Mouse (Mus musculus): ENCODE data around the gene Cpa2.

Gene Cpa2

DNA sequence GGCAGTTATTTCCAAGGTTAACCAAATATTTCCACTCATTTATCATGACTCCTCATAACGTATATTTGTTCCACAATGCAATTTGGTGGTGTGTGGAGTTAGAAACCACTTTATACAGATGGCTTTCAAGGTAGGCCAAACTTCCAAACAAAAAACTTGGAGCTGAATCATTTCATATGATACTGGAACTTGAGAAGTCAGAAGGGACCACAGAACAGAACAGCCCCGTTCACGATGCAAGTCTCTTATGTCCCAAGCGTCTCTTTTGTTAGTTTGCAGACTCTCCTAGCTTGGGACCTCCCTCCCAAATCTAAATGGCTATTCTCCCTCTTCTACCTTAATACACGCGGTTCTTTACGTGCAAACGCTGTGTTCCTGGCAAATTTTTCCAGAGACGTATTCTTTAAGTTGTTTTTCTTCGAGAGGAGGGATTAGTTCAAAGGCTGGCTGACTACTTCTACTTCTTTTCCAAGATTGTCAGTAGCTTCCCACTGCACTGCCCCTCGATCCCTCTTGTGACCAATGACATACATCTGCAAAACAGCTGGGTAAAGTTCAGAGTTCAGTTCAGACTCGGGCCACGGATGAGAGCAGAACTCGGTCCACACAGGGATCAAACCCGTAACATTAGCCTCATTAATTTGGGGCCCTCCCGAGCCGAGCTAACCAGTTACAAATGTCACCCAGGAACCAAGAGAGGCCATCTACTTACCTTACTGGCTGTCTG lies 35.3 kb downstream of the Cpa2 start:
- peak; percentile 52 for DNase-seq (ENCODE audit: low spot score)

DNA sequence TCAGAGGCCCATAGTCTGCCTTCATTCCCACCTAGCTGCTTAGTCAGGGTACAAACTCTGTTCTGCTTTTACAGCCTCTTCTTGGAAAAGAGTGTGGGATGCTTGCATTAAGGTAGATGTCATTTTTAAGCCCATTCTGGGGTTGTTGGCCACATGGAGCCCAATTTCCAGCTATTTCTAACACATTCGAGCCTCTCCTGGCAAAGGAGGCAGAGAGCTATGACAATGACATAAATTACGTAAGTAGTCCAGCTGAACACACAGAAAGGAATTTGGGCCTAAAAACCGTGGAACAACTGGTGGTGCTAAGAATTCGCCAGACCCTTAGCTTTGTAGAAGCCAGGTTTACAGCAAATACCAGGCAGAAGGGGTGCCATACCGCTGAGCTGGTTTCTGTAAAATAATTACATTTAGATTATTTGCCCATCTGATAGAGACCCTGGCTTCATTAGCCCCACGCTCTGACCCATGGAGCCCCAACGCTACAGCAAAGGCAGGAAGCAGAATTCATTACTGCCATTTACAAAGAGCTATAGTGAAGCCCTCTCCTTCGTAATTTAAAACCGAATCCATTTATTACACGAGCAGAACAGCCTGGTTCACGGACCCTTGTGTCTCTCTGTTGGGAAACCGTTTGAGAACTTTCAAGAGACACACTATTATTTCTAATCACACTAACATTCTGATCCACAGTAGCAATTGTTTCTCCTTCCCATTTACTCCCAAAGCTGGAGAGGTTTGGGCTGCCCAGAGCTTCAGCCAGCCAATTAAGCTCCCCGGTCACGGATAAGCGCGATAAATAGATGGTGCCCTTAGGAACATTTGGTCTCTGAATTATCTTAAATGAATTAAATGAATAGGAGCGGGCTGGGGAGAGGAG lies 38.8 kb downstream of the Cpa2 start:
- no peak for DNase-seq (ENCODE audit: low spot score)

DNA sequence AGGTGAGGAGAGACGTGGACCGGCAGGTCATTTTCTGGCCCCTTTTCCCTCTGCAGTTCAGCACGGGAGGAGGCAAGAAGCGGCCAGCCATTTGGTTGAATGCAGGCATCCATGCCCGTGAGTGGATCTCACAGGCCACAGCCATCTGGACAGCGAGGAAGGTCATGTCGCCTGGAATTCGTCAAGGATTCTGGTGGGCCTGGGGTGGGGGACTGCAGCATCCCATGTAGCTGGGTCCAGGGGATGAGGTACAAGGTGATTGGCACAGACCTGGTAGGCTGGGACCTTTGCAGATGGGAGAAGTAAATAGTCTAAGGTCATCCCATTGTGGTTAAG lies 39.4 kb downstream of the Cpa2 start:
- peak; percentile 27 for DNase-seq (ENCODE audit: low spot score)

DNA sequence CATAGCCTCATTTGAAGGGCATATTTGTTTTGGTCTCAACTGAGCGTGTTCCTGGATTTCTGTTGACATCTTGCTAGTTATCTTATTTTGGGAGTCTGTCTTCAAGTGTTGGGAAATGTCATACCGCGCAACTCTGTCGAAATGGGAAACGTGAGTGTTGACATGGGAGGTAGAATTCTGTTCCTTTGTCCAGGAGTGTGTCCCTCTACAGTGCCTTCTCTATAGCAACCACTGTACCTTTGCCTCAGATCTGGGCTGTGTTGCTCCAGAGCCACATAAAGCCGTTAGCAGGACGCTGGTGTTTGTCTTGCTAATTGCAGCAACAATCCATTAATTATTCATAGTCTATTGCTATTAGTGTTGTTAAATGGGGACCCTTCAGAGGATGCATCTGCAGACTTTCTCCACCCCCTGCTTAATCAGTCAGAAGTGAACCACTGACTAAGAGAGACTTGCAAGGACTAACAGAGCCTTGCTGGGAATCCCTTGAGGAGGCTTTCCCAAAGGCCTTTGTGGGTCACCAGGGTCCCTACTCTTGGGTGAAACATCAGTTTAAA lies 45.6 kb downstream of the Cpa2 start:
- DNase-seq (ENCODE audit: low spot score) = no peak

DNA sequence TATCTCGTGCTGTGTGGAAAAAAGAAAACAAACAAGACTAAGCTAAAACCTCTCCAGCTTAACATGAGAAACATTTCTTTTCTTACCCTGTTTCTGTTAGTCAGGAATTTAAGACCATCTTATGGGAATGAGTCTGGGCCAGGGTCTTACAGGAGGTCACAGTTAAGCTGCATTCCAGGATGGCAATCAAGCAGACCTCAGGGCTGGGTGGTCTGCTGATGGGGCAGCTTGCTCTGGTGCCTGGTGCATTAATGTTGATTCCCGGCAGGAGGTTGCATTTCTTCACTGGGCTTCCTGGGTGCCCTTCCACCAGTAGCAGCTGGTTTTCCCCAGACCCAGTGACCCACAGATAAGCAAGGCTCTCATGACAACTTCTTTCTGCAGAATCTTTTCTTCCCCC lies 48.4 kb downstream of the Cpa2 start:
- peak; percentile 68 for DNase-seq (ENCODE audit: low spot score)

DNA sequence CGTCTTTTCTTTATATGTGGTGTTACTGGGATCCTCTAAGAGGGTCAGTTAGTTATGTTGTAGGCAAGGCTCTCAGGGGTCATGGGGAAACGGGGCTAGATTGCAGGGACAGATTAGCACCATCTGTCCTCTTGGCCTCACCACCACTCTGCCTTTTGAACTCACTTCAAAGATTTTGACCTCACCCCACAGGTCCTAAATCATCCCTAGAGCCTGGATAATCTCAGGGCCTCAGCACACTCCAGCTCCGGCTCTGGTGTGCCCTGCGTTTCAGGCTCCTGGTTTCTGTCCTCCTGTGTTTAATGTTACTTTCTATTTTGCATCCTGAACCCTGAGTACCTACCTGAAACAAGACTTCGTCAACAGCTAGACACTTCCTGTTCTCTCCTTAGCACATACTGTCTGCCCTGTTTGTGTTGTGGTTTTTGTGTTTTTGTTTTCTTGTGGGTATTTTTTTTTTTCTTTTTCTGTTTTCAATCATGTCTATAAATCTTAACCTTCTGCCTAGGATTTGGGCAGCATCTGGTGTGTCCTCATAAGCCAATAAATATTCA lies 50.5 kb downstream of the Cpa2 start:
- DNase-seq (ENCODE audit: low spot score) = peak; percentile 69

DNA sequence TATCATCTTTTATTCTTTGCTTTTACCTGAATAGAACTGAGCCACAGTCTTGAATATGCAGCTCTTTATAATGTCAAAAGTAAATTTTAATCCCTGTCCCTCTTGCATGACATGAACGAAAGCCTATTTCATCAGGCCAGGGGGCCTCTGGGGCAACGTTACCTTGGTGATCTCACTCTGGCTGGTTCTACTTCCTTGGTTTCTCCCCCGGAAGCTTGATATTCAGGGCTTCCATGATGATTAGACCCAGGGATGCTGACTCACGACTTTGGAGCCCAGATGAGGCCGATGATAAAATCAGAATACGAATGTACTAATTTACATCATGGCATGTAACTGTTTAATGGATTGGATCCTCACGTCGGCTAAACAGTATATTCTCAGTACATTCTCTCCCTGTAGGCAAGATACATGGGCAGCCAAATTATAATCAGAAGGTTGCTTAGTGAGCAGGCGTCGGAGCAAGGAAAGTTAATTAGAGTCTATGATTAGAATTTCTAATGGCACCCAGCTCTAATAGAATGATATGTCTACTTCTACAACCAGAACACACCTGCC lies 51.1 kb downstream of the Cpa2 start:
- no peak for DNase-seq (ENCODE audit: low spot score)

DNA sequence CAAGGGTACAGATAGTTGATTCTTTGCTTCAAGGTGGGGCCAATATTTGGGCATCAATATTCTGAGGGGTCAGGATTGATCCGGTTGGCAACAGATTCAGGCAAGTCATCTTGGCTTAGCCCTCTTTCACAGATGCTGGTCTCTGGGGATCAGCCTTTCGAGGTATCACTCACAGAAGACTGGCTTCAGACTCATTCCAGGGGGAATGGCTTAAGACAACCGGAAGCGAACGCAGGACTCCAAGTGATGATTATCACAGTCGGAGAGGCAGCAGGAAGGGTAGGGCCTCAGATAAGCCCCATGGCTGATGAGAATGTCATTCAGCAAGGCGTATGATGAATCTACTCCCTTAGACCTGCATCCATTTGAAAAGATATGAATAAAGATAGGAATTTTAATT lies 53.0 kb downstream of the Cpa2 start:
- DNase-seq (ENCODE audit: low spot score) = no peak

DNA sequence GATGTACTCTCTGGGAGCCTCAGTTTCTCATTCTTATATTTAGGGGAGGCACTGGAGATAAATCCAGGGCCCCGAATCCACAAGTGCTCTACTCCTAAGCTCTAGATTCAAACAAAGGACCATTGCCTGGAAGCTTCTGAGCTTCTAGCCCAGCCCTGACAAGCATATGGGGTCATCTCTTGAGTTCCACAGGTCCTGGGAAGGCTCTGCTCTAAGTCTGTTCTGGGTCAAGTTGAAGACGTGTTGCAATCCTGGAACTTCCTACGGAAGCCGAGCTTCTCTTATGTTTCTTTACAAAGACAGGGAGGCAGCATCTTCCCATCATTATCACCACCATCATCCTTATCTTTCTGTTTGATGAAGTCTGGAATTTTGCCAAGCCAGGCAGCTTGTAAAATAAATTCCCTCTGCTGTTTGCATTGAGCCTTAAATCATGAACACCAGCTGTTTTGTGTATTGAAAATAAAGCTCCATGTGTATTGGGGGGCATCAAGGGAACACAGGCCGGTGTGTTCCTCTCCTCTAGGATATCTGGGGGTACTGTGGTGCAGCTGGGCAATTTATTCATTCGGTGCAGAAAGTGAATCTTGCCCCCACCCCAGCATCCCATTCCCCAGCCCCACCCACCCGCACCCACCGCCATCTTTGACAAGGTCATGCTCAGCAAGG lies 55.0 kb downstream of the Cpa2 start:
- DNase-seq (ENCODE audit: low spot score) = no peak

DNA sequence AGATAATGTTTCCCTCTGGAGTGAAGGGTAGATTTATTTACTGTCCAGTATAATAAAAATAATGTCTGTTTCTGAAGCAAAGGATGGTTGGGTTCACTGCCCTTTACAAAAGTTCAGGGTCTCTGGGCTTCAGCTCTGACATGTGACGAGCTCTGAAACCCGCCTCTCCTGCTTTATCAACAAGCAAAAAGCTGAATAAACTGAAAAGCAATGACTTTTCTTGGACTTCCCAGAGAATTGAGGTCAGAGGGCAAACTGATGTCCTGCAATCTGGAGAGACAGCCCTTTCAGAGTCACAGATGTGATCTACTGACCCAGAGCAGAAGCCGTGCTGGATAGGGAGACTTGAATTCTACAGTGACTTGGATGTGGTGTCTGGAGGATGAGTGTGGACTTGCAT lies 58.7 kb downstream of the Cpa2 start:
- peak; percentile 79 for DNase-seq (ENCODE audit: low spot score)

DNA sequence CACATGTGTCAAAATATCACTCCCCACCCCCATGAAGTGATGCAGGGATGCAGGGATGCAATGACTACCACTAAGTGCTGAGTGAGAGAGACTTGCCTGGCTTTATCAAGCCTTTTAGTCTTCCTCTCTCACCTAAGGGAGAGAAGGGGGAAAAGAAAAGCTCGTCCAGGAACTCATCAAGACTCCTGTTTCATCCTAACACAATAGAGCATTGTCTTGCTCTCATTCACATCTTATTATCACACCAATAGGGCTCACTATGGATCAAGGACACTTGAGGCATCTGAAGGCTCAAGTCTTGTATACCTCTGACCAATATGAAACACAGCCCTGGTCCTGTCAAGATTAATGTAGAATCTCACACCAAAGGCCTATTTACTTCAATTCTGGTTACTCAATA lies 59.6 kb downstream of the Cpa2 start:
- no peak for DNase-seq (ENCODE audit: low spot score)

DNA sequence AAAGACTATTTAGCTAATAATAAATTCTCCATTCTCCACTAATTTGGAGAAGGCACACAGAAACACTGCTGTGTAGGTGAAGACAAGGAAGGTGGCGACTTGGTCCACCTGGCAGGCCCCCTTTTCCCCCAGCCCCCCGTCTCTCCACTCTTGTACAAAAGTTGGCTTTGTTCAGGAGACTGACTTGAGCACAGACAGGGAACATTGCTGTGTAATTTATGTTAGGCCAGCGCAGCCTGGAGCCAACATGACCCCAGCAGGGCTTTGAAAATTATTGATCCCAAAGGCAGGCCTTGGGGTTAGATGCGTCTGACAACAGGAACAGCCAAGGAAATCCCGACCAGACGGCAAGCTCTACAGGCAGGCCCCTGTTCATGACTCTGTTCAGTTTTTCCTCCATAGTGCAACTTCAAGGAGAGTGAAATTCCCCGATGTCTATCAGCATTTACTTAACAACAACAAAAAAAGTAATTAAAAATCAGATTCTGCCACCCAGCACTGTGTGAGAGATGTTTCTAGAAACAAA lies 63.0 kb downstream of the Cpa2 start:
- no peak for DNase-seq (ENCODE audit: low spot score)

DNA sequence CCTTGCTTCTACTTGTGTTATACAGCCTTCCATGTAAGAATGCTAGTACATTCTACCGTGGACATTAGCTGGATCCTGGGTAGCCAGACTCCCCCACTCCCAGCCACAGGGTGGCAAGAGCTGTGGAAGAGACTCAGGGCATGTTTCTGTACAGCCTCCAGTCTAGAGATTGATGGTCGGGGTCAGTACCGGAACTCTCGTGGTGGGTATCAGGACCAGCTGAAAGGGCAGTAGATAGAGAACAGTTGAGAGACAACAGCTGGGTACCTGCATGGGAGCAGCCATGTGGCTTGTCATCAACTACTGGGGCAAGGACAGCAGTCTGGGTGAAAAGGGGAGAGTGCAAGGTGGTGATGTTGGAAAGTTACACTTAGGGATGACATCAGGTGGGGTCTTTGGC lies 63.7 kb downstream of the Cpa2 start:
- DNase-seq (ENCODE audit: low spot score) = no peak

DNA sequence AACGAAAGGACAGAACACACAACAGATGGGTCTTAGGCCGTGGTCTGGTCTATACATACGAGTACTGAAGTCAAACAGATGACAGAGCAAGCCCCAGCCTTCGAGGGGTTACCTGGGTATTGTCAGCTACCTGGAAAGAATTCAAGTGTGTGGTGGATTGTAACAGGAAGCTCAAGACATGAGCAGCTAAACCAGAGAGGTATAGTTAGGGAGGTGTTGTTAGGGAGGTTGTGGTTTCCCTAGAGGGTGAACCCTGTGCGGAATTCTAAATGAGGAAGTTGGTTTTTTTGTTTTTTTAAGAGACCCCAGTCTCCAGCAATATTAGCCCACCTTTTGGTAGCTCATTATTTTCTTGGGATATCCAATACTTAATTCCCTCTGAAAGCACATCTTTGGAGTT lies 64.3 kb downstream of the Cpa2 start:
- no peak for DNase-seq (ENCODE audit: low spot score)

DNA sequence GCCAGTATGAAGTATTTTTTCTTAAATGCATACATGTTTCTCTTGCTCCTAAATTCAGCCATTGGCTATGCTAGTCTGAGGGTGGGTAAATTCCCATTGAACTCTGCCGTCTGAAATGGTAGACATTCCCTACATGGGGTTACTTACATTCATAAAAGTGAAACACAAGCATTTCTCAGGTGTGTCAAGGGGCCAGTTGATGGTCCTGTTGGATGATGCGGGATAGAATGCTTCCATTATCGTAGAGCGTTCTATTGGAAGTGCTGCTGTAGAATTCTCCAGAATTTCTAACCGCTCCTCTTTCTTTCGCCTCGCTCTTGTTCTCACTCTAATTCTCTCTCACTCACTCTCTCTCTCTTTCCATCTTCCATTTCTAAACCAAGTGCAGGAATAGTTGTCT lies 69.3 kb downstream of the Cpa2 start, which contains the start of gene Cpa5:
Cpa5 (plus strand) TSS at position 301 of the 400 bp plus-strand sequence.
- no peak for DNase-seq (ENCODE audit: low spot score)

DNA sequence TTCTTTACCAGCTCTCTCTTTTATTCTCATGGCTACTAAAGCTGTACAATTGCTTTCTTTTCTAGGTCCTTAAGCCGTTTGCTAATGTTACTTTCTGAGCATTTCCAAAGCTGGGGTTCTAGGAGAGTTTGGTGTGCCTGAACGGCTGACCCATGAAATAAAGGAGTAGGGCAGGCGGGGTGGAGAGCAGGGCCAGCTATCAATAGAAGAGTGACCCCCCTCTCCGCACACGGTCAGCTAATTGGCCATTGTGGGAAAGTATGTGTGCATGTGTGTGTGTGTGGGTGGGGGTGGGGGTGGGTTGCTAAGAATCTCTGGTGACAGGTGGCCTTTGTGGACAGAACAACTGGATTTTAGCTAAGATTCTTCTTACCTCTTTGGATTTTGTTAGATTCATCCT lies 69.8 kb downstream of the Cpa2 start:
- DNase-seq (ENCODE audit: low spot score) = peak; percentile 63

All from embryo, embryonic 10 days (tissue).